Mouse (Mus musculus): ENCODE measurements around the gene Camk2g. TPM values are rescaled to one million over a fixed set of nuclear protein-coding genes. Genes with fewer than 3 reads are reported as not detected.

Gene Camk2g
- polyA plus RNA-seq, 1 experiment from 2014 or later, result 48.8 TPM

GRCm38 (mm10) chr14:20790996-20791395, 2.9 kb downstream of the Camk2g start:
- H3K4me1 ChIP-seq (replicated peaks), result peaks cover 73% of the 10 kb centered on the region
- H3K36me3 ChIP-seq, result peaks cover 65% of the 10 kb centered on the region
- peaks cover 2% of the 10 kb centered on the region; the same call in 1 of the 2 replicates for H3K27me3 ChIP-seq (ENCODE audit: insufficient read depth, poor library complexity, severe bottlenecking)
- no peak overlapping the region; the same call in 1 of the 2 replicates for H3K27ac ChIP-seq
- DNase-seq (ENCODE audit: low spot score), result no peak
- no peak overlapping the region for H3K4me3 ChIP-seq
- 94% methylated on average over 6 of the region's 6 CpGs for WGBS
- H3K9me3 ChIP-seq, result no peaks in the 10 kb centered on the region

GRCm38 (mm10) chr14:20790445-20790844, 3.4 kb downstream of the Camk2g start:
- Histone ChIP-seq H3K36me3 (peaks cover 70% of the 10 kb centered on the region), H3K4me1 (replicated peaks) (peaks cover 72% of the 10 kb centered on the region), H3K27me3 (ENCODE audit: insufficient read depth, poor library complexity, severe bottlenecking) (no peaks in the 10 kb centered on the region), H3K4me3 (no peak overlapping the region), H3K27ac (no peak overlapping the region), H3K9me3 (no peaks in the 10 kb centered on the region)
- whole genome bisulfite sequencing, result 93% methylated on average over 5 of the region's 5 CpGs
- DNase-seq (ENCODE audit: low spot score), result no peak

DNA sequence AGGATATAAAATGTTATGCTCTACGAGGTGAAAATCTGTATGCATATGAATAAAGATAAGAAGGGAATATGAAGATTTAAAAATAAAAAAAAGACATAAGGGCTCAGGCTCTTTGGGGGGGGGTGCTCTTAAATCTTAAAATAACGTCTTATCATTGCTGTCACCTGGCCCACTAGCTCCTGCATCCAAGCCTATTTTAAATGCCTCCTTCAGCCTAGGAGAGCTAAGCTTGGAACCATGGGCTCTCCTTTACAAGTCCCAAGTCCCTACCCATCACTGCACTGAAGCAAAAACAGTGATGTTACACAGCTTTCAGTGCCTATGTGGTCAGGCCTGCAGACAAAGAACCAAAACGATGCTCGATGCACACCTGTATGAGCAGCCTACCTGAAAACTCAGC, 4.3 kb downstream of the Camk2g start:
- WGBS, result 96% methylated on average over 4 of the region's 4 CpGs
- Histone ChIP-seq H3K36me3 (peaks cover 79% of the 10 kb centered on the region), H3K27ac (no peak overlapping the region), H3K9me3 (no peaks in the 10 kb centered on the region), H3K4me1 (replicated peaks) (peaks cover 67% of the 10 kb centered on the region), H3K27me3 (ENCODE audit: insufficient read depth, poor library complexity, severe bottlenecking) (no peaks in the 10 kb centered on the region), H3K4me3 (no peak overlapping the region)
- no peak for DNase-seq (ENCODE audit: low spot score)

DNA sequence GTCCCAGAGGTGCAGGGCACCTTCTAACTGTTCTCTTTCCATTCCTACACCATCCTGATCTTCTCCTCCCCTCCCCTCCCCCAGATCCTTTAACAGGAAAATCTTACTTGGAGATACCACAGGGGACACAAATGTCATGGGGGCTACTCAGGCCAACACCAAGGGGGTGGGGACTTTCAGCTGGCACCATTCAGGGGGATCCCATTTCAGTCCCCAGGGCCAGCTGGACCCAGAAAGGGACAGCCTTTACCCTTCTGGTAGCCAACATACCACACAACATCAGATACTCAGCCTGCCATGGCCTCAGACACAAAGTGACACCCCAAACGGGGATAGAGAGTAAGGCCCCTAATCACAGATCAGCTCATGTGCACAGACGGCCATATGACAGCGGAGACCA, 5.7 kb downstream of the Camk2g start:
- H3K36me3 ChIP-seq, result peaks cover 93% of the 10 kb centered on the region
- no peak for DNase-seq (ENCODE audit: low spot score)
- no peaks in the 10 kb centered on the region for H3K9me3 ChIP-seq
- peaks cover 56% of the 10 kb centered on the region for H3K4me1 ChIP-seq (replicated peaks)
- no peaks in the 10 kb centered on the region for H3K27me3 ChIP-seq (ENCODE audit: insufficient read depth, poor library complexity, severe bottlenecking)
- 92% methylated on average over 3 of the region's 3 CpGs for WGBS
- no peak overlapping the region for H3K4me3 ChIP-seq
- no peak overlapping the region for H3K27ac ChIP-seq

GRCm38 (mm10) chr14:20786611-20787015, 7.3 kb downstream of the Camk2g start:
- H3K4me3 ChIP-seq, result no peak overlapping the region
- DNase-seq (ENCODE audit: low spot score), result no peak
- H3K36me3 ChIP-seq, result peaks cover 99% of the 10 kb centered on the region
- peaks cover 41% of the 10 kb centered on the region for H3K4me1 ChIP-seq (replicated peaks)
- WGBS, result 80% methylated on average over 4 of the region's 4 CpGs
- peak overlapping the region; percentile 41; the same call in 1 of the 2 replicates for H3K27ac ChIP-seq
- no peaks in the 10 kb centered on the region for H3K9me3 ChIP-seq
- H3K27me3 ChIP-seq (ENCODE audit: insufficient read depth, poor library complexity, severe bottlenecking), result no peaks in the 10 kb centered on the region

DNA sequence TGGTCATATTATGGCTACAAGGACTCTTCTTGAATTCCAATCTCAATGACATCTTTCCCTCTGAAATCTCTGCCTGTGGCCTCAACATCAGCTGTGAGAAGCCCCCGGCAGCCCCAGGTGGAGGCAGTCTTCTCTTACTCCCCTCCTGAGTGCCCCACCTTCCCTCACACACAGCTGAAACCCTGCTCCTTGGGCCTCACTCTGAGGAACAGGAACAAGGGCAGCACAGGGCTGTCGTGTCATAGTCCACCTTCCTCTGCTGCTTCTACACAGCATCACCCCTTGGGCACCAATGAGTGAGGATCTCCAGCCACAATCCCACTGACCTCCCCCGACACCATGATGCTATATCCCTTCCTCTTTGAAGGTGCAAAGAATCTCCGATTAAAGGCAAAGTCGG, 7.9 kb downstream of the Camk2g start:
- Histone ChIP-seq H3K27ac (peak overlapping the region; percentile 24; the same call in 1 of the 2 replicates), H3K4me3 (no peak overlapping the region), H3K4me1 (replicated peaks) (peaks cover 35% of the 10 kb centered on the region), H3K27me3 (ENCODE audit: insufficient read depth, poor library complexity, severe bottlenecking) (no peaks in the 10 kb centered on the region), H3K36me3 (peaks cover 99% of the 10 kb centered on the region), H3K9me3 (no peaks in the 10 kb centered on the region)
- DNase-seq (ENCODE audit: low spot score), result no peak
- WGBS, result 91% methylated on average over 5 of the region's 5 CpGs

- H3K27me3 ChIP-seq (ENCODE audit: insufficient read depth, poor library complexity, severe bottlenecking), result no peaks in the 10 kb centered on the region
- H3K4me1 ChIP-seq (replicated peaks), result peaks cover 32% of the 10 kb centered on the region
- WGBS, result 88% methylated on average over 1 of the region's 1 CpGs
- H3K36me3 ChIP-seq, result peaks cover 99% of the 10 kb centered on the region
- no peaks in the 10 kb centered on the region for H3K9me3 ChIP-seq
- no peak overlapping the region for H3K27ac ChIP-seq
- no peak overlapping the region for H3K4me3 ChIP-seq
- DNase-seq (ENCODE audit: low spot score), result no peak
These were observed 8.7 kb downstream of the Camk2g start for GRCm38 (mm10) chr14:20785231-20785630.

- peaks cover 99% of the 10 kb centered on the region for H3K36me3 ChIP-seq
- 86% methylated on average over 7 of the region's 7 CpGs for WGBS
- no peaks in the 10 kb centered on the region for H3K9me3 ChIP-seq
- no peak overlapping the region for H3K4me3 ChIP-seq
- H3K4me1 ChIP-seq (replicated peaks), result peaks cover 32% of the 10 kb centered on the region
- H3K27me3 ChIP-seq (ENCODE audit: insufficient read depth, poor library complexity, severe bottlenecking), result no peaks in the 10 kb centered on the region
- DNase-seq (ENCODE audit: low spot score), result no peak
- no peak overlapping the region for H3K27ac ChIP-seq
These were observed 9.2 kb downstream of the Camk2g start for GRCm38 (mm10) chr14:20784708-20785107.

DNA sequence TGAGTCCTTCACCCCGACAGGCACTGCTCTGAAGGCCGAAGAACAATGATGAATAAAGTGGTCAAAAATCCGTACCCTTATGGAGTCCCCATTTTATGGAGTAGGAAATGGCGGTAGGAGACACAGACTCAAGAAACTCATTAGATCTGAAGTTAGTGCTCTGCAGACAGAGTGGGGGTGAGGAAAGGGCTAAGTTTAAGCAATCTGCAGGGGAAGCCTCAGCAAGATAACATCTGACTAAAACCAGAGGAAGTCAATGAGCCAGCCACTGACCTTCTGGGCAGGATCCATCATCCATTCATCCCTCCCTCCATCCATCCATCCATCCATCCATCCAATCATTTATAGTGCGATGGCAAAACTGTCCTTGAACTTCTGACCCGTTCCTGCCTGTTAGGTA, 10.4 kb downstream of the Camk2g start:
- Histone ChIP-seq H3K9me3 (no peaks in the 10 kb centered on the region), H3K27ac (no peak overlapping the region), H3K27me3 (ENCODE audit: insufficient read depth, poor library complexity, severe bottlenecking) (no peaks in the 10 kb centered on the region), H3K4me3 (no peak overlapping the region), H3K36me3 (peaks cover 98% of the 10 kb centered on the region), H3K4me1 (replicated peaks) (peaks cover 32% of the 10 kb centered on the region)
- WGBS, result 93% methylated on average over 6 of the region's 6 CpGs
- no peak for DNase-seq (ENCODE audit: low spot score)

- no peak overlapping the region for H3K4me3 ChIP-seq
- peaks cover 27% of the 10 kb centered on the region for H3K4me1 ChIP-seq (replicated peaks)
- H3K36me3 ChIP-seq, result peaks cover 98% of the 10 kb centered on the region
- H3K27me3 ChIP-seq (ENCODE audit: insufficient read depth, poor library complexity, severe bottlenecking), result no peaks in the 10 kb centered on the region
- DNase-seq (ENCODE audit: low spot score), result no peak
- 94% methylated on average over 7 of the region's 7 CpGs for WGBS
- no peak overlapping the region for H3K27ac ChIP-seq
- no peaks in the 10 kb centered on the region for H3K9me3 ChIP-seq
These were observed 11.0 kb downstream of the Camk2g start for GRCm38 (mm10) chr14:20782860-20783259.

- Histone ChIP-seq H3K27ac (no peak overlapping the region), H3K27me3 (ENCODE audit: insufficient read depth, poor library complexity, severe bottlenecking) (no peaks in the 10 kb centered on the region), H3K36me3 (peaks cover 87% of the 10 kb centered on the region), H3K9me3 (no peaks in the 10 kb centered on the region), H3K4me1 (replicated peaks) (peaks cover 17% of the 10 kb centered on the region), H3K4me3 (no peak overlapping the region)
- 91% methylated on average over 8 of the region's 8 CpGs for WGBS
- no peak for DNase-seq (ENCODE audit: low spot score)
These were observed 13.7 kb downstream of the Camk2g start for GRCm38 (mm10) chr14:20780217-20780616.

GRCm38 (mm10) chr14:20778496-20778895, 15.4 kb downstream of the Camk2g start:
- Histone ChIP-seq H3K27ac (no peak overlapping the region), H3K4me3 (no peak overlapping the region), H3K36me3 (peaks cover 70% of the 10 kb centered on the region), H3K27me3 (ENCODE audit: insufficient read depth, poor library complexity, severe bottlenecking) (no peaks in the 10 kb centered on the region), H3K9me3 (no peaks in the 10 kb centered on the region), H3K4me1 (replicated peaks) (peaks cover 32% of the 10 kb centered on the region)
- DNase-seq (ENCODE audit: low spot score), result no peak
- WGBS, result 84% methylated on average over 8 of the region's 8 CpGs

GRCm38 (mm10) chr14:20775661-20776060, 18.2 kb downstream of the Camk2g start:
- no peaks in the 10 kb centered on the region for H3K27me3 ChIP-seq (ENCODE audit: insufficient read depth, poor library complexity, severe bottlenecking)
- no peaks in the 10 kb centered on the region for H3K9me3 ChIP-seq
- peaks cover 39% of the 10 kb centered on the region for H3K4me1 ChIP-seq (replicated peaks)
- H3K4me3 ChIP-seq, result peak overlapping the region; percentile 20; the same call in 1 of the 2 replicates
- WGBS, result 29% methylated on average over 6 of the region's 6 CpGs
- DNase-seq (ENCODE audit: low spot score), result peak; percentile 35
- peak overlapping the region; percentile 84 for H3K27ac ChIP-seq
- H3K36me3 ChIP-seq, result peaks cover 54% of the 10 kb centered on the region

GRCm38 (mm10) chr14:20773410-20773809, 20.5 kb downstream of the Camk2g start:
- Histone ChIP-seq H3K4me3 (no peak overlapping the region), H3K9me3 (no peaks in the 10 kb centered on the region), H3K27me3 (ENCODE audit: insufficient read depth, poor library complexity, severe bottlenecking) (no peaks in the 10 kb centered on the region), H3K36me3 (peaks cover 55% of the 10 kb centered on the region), H3K4me1 (replicated peaks) (peaks cover 42% of the 10 kb centered on the region), H3K27ac (peak overlapping the region; percentile 56)
- DNase-seq (ENCODE audit: low spot score), result no peak
- 50% methylated on average over 3 of the region's 3 CpGs for WGBS

All from hindbrain, embryonic 10.5 days (tissue).